Mouse (Mus musculus): ENCODE results near the gene Hoxd9.

Hoxd9 gene

DNA sequence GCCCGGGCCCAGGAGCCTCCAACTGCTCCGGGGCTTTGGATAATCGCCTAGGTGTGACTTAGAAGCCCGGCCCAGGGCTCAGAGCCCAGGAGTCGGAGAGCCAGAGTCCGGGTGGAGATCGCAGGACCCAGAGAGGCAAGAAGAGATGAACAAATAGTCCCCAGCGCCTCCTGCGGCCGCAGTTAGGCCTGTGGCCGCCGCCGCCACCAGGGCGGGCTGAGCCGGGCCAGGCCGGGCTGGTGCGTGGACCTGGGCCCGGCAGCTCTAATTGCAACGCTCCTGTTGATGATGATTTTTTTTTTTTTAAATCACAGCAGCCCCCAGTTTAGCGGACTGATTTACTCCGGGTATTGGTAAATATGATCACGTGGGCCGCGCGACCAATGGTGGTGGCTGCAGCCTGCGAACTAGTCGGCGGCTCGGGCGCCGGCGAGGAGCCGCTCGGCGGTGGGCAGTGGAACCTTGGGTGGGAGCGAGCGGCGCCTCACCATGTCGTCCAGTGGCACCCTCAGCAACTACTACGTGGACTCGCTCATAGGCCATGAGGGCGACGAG lies at the start of gene Hoxd9:
Gene Hoxd9, plus strand, starts transcription at position 161 of the 555 bp plus-strand sequence.
- peak; percentile 79 for DNase-seq (ENCODE audit: low read depth, low spot score)

DNA sequence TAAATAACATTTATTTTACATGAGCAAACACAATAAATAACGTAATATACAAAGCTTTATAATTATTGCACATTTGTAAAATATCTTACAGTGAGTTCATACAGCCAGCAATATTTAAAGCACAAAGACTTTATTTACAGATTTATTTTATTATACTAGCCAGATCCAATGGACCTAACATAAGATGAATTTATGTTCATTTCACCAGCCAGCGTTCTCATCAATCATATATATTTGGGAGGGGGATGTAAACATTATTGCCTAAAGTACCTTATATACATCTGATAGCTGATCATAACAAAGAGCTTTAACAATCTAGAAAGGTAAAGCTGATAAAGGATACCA lies 44.6 kb upstream of the Hoxd9 start:
- DNase-seq (ENCODE audit: low read depth, low spot score) = no peak

DNA sequence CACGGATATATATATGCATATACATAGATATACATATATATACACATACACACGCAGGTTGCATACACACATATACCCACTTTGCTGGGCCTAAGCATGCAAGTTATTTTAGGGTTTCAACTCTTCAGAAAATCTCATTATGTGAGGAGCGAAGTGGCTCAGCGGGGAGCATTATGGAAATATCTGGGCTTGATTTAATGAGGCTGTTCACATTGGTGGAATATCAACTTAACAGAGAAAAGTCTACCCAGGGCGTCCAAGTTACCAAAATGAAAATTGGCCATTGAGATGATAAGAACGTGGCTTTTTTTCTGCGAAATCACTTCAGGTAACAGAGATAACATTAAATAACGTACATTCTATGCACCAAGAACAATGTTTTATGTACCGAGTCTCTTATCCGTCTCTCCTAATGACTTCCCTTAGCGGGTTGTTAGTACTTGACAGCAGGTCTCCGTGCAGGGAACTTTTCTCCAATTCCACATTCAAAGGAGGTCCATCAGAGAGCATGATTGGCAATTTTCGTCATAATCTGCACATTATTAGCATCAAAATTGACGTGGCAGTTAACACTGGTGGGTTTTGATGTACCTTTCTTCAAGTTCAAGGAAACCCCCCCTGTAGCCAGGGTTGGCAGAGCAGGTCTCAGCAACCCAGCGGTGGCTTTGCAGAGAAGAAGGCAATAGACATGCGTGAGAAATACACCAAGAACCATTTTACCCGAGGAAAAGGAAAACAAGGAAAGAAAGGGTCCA lies 43.6 kb upstream of the Hoxd9 start:
- DNase-seq (ENCODE audit: low read depth, low spot score) = no peak

DNA sequence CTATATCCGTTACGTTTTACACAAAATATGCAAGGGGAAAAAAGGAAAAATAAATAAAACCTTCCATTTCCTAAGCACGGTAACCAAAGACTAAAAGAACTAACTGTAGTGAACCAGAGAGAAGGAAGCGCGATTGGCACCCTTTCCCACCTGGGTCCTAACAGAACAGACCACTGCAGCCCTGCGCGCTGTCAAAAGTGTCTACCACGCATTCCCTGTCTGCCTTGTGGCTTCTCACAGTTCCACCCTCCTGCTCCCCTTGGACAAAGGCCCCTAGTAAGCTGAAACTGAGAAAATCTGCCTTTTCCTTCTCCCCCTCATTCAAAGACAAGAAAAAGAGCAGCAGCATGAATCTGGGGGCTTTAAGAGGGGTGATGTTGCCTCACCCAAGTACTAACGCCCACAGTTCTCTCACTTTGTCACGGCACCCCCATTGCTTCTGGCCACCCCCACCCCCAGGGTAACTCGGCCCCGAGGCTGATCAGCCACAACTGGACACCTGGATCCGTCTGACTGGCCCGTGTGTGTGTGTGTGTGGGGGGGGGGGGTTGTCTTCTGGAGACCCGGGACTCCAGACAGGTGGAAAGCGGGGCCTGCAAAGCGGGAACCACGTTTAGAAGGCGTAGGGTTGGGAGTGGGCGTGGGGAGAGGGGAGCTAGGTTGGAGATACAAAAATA lies 42.6 kb upstream of the Hoxd9 start:
- DNase-seq (ENCODE audit: low read depth, low spot score) = peak; percentile 36

DNA sequence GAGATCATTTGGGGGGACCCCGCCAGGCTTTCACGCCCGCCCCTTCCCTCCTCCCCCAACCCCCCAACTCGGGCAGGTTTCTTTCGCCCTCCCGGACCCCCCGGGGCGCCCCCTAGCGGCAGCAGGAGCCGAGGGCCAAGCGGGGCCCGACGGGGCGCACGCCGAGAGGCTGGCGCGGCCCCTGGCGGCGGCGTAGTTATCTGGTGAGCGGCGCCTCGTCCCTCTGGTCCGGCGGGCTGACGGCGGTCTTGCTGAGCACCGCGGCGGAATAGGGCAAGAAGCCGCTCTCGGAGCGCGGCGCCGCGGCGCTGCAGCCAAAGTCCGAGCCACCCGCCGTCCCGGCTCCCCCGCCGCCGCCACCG lies 42.1 kb upstream of the Hoxd9 start:
- peak; percentile 49 for DNase-seq (ENCODE audit: low read depth, low spot score)

DNA sequence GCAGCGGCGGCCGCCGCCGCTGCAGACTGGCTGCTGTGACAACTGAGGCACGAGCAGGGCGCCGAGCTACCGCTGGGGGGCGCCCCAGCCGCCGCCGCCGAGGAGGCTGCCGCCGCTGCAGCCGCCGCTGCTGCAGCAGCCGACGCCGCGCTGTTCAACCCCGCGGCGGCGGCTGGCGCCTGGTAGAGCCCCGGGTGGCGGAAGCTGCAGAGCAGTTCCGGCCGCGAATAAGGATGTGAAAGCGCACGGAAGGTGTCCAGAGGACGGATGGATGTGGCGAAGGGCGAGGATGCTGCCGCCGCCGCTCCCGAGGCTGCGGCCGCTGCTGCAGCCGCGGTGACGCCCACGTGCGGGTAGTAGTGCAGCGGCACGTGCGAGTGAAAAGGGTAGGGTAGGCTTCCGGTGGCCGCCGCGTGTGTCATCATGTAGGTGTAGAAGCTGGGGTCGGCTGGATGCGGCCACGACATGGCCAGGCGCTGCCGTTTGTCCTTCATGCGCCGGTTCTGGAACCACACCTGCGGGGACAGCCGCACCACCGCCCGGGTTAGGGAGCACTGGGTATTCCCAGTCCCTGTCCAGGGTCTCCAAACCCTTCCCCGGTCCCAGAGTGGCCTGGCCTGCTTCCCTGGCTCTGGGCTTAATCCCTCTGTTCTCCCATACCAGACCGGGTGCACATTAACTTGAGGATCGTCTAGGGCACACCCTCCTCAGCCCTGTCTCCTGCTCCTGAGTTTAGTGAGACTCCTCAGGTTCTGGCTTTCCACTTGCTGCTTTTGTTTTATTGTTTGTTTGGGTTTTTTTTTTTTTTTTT lies 41.5 kb upstream of the Hoxd9 start:
- DNase-seq (ENCODE audit: low read depth, low spot score) = peak; percentile 50

DNA sequence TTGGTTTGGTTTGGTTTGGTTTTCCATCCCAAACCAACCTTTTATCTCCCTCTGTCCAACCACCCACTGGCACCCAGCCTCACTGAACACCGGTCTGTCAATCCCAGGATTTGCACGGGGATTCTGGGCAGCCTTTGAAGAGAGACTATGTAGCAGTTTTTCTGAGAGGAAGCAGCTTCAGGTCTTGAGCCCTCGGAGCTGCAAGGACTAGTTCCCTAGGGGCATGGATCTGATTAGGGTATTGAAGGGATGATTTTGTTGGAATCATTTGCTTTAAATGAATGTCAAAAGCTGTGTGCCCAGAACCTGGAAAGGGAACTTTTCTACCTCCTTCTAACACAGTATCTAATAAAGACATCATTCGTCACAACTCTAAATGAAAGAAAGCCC lies 40.9 kb upstream of the Hoxd9 start:
- DNase-seq (ENCODE audit: low read depth, low spot score) = no peak

DNA sequence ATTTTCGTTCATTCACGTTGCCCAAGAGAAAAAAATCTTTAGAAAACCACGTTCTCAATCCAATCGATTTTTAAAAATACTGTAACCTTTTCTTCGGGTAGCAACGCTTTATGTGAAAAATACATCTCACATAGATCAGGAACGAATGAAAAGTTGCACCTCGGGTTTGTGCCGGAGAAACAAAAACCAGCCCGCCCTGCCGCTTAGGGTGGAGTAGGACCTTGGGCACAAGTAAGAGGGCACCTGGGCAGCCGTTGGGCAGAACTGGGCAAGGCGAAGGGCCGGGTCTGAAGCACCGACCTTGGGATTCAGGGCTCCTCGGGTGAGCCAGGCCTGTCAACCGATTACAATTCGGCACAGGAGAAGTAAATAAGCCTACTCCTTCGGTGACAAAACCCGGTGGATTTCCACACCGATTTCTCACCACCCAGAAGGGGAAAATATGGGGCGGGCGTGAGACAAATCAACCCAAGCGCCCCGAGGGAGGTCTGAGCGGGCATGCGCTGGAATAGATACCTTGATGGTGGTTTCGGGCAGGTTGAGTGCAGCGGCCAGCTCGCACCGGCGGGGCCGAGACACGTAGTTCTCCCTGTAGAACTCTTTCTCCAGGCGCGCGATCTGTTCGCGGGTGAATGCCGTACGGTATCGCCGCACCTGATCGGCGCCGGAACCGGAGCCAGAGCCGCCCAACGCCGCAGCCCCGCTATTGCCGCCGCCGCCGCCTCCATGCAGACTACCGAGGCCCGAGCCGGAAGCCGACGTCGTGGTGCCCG lies 40.1 kb upstream of the Hoxd9 start:
- DNase-seq (ENCODE audit: low read depth, low spot score) = peak; percentile 54

DNA sequence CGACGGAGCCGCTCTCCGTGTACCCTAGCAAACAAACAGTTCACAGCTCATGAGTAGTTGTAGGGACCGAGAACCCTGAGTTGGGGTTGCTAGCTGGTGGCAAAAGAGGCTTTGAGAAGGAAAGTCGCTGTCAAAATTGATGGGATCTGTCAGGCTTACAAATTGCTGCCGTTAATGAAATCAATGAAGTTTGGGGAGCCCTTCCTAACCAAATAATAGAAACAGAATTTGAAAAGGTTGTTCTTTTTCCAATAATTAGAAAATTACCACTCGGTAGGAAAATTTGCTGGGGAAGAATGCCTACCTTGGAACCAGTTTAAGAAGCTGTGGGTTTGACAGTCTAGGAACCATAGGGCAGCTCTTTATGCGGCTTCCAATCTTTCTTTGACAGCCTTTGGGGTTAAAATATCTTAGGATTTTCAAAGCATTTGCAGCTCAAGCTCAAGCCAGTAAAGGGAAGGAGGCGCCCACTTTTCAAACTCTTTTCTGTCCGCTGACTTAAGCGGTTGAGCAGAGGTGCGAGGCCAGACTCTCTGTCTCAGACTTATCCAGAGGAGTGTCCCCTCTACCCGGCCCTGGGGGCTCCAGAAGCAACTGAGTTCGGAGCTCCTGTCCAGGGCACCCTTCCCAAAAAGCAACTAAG lies 39.4 kb upstream of the Hoxd9 start:
- DNase-seq (ENCODE audit: low read depth, low spot score) = peak; percentile 37

DNA sequence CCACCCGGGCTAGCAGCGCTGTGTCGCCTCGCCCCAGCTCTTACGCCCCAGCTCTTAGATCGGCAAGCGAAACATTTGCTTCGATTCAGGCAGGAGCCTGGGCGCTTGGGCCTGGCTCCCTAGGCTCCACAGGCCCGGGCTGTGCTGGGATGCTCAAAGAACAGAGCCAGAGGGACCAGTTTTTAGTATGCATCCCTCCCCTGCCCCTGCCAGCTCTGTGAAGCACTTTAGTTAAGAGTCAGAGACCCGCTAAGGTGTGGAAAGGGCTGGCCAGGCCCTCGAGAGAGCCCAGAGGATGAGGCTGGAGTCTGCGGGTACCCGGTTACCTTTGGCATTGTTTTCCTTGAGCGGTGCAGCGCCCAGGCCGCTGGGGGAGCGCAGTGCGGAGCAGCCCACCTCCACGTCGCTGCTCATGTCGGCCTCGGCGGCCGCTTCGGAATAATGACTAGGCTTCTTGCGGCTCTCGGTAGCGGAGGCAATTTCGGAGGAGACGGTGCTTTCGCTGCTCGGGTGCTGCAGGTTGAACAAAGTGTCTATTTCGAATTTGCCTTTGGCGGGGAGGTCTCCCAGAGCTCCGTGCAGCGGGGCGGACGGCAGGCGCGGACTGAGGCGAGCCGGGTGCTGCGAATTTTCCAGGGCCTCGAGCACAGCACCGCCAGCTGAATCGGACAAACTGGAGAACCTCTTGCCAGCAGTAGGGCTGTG lies 38.7 kb upstream of the Hoxd9 start:
- DNase-seq (ENCODE audit: low read depth, low spot score) = peak; percentile 66

DNA sequence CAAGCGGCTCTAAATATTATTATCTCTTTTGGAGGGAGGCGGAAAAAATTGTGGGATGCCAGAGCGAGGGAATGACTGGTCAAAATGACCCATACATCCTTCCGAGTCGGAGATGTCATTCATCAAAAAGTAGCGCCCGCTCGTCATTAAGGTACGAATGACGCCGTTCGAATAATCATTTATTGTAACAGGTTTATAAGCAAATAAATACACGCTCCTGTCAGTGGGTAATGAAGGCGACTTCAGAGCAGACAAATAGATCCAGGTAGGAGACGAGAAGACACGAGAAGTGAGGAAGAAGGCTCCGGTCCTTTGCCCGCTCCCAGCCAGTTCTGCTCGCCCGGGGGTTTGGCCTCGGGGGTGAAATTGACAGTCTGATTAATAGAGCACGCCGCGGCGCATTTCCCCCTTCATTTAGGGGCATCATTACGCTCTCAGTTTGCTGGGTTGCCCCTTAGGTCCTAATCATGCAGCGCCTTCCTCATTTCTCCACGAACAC lies 38.0 kb upstream of the Hoxd9 start, which contains the start of gene Evx2:
Gene Evx2, minus strand, starts transcription at position 51 of the 499 bp plus-strand sequence.
- DNase-seq (ENCODE audit: low read depth, low spot score) = peak; percentile 29

DNA sequence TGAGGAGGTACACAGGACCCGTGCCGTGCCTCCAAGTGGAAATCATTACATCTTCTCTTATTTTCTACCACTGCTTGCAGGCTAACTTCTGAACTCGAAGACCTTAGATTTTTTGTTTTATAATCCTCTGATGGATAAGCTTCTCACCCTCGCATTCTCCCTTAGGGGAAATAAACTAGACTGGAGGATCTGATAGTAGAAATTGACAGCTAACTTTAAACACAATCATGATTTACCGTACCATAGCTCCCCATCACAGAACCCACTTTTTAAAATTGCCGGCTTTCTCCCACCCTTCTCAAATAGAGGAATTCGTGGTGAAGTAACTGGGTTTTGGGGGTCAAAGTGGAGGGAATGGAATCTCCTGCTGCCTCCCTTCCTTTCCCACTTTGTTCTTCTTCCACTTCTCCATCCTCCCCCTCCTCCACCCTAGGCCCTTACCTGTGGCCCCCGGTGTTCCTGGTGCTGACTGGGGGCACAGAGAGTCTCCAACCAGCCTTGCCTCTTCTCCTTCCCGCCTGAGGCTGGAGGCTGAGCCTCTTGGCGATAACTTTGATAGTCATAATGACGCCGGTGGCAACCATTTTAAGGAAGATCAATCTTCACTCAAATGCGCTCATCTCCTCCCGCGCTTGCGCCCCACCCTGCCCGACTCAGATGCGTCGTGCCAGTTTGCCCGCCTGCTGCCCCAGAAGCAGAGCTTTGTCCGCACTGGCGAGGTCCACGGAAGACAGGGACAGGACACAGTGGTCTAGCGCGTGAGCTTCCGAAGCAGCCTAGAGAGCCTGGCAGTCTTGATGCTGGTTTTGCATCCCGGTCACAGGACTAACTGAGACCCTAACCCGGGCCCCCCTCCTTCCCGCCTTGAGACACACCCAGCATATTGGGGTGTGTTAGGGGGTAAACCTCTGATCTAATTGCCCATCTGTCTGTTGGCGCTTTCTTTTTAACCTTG lies 36.8 kb upstream of the Hoxd9 start:
- no peak for DNase-seq (ENCODE audit: low read depth, low spot score)

DNA sequence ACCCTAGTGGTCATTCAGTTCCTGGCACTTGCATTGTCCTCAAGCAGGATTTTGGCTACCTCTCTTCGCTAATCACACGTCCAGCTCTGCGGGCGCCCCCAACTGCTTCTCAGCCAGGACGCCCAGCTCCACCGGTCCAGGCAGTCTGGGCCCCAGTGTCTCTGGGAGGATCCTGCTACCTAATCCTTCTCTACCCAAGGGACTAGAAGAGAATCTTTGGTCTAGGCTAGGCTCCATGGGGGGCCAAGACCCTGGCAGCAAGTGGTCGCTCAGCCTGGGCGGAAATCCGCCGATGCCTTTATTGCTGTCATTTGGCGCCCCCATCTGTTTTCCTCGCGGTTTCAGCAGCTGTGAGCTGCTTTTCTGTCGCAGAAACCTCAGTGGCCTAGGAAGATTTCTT lies 35.8 kb upstream of the Hoxd9 start:
- DNase-seq (ENCODE audit: low read depth, low spot score) = peak; percentile 46

DNA sequence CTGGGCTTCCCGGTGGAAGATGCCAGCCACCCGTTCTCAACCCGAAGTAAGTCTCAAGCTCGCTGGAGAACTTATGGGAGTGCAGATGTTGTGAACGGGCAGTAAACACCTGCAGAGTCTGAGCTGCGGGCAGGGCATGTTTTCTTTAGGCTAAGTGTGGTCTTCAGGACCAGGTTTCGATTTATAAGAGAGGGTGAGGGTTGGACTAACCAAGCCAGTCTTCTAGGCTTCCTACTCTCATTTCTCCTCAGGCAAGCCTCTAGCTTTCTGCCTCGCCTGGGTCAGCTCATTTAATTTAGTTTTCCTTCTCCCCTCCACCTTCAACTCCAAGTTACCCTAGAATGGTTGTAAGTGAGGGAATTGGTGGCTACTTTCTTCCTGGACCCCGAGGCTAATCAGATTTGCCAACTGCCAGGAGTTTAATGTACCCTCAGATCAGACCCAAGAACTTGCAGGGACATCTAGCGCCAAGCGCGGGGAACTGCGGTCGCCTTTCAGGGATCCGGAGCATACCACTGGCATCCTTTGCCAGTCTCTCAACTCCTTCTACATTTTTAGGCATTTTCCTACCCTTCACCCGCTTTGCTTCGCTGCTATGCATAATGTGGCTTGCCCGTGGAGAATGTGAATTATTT lies 34.1 kb upstream of the Hoxd9 start:
- DNase-seq (ENCODE audit: low read depth, low spot score) = peak; percentile 47

DNA sequence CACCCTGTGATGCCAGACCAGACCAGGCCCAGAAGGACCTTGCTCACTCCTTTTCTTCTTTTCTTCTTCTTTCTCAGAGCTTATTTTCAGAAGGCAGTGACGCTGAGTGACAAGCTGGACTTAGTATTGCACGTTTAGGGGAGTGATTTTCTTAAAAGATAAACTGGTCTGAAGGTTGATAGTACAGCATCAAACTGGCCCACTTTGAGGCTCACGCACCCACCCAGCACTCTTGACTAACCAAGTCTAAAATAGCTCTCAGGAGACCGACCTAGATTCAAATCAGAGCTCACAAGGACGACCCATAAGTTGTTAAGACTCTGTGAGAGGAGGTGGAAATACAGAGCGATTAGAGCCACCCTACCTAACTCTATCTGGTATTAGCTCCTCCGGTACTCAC lies 31.1 kb upstream of the Hoxd9 start:
- DNase-seq (ENCODE audit: low read depth, low spot score) = no peak

DNA sequence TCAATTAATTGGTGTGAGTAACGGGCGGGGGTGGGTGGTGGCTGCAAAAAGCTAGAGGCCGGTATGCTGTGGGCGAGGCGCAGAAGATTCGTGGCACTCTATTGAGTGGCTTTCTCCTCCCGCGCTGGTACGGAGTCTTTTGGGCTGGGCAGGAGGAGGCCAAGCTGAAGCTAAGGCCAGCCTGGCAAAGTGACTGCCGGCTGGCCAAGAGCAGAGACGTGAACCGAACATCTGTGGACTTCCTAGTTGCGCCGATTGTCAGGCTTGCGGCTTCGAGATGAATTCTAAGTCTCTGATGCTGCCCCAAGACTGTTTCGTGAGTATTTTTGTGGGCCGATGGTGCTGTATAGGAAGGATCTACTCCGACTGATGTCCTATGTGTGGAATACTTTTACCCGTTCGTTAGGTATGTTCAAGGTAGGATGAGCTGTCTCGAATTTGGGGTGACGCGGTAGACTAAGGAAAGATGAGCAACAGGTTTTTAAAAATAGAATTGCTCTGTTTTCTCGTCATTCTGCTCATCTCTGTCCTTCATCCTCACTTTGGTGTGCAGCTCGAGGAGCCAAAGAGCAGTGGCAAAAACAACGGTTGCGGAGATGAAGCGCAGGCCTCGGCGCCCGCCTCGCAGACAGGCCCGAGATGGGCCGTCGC lies 30.2 kb upstream of the Hoxd9 start:
- peak; percentile 57 for DNase-seq (ENCODE audit: low read depth, low spot score)

DNA sequence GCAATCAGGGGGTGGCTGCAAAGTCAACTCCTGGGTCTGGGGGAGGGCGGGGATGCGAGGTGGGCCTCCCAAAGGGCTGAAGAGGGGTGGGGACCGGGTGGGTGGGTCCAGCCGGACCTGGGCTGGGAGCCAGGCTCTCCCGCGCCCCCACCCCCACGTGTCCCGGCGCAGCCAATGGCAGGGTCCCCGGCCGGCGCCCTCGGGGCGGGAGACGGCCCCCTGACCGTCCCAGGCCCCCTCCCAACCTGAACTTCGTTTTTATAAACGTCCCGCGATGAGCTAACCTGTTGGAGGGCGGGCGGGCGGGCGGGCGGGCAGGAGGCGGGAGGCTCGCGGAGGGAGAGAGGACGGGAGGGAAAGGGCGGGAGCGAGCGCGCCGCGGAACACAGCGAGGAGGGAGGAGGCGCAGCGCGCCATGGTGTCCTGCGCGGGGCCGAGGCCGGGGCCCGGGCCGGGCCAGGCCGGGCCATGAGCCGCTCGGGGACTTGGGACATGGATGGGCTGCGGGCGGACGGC lies 29.6 kb upstream of the Hoxd9 start, which contains the start of gene Hoxd13:
Gene Hoxd13, plus strand, starts transcription at position 469 of the 516 bp plus-strand sequence.
- peak; percentile 75 for DNase-seq (ENCODE audit: low read depth, low spot score)

All from R1 (cell line).